Mouse (Mus musculus) fat pad, adult 2 months (tissue): ENCODE measurements around the gene Sgpp2.

Experiments used
- DNase-seq: peaks from one replicate; pipeline ENCODE4 v3.0.0-alpha.2; 2011; ENCODE audit warnings: low read depth, low spot score; ENCODE audit errors: extremely low read depth

The Sgpp2 gene

DNA sequence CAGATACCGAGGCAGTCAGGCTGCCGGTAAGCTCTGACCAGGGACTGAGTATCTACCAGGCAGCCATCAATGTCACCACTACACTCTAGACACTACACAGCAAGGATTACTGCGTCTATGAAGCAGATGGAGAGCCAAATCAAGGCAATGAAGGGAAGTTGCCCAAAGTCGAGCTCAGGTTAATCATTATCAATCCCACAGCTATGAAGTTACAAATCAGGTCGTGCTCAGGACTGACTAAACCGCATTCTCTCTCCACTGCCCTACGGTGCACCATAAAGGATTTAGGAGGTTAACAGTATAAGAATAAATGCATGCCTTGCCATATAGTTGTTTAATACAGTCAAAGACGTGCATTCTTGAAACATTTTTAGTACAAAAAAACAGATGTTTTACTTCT is 136.1 kb downstream of the Sgpp2 start:
- no peak for DNase-seq

DNA sequence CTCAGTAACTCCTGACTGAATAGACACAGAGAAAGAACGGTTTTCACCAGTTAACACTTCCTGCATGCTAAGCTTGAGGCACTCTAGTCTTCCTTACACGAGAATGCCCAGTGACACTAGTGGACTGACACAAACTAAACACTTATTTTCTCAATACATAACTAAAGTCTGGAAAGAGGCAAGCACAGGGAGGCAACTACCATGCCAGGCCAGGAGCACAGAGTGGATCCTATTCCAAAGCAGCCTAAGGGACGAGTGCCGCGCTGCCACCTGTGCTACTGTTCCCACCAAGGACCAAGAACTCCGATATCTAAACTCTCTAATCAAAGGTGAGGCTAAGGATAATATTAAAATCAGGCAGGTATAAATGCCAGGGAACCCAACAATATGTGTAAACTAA is 136.6 kb downstream of the Sgpp2 start:
- no peak for DNase-seq

DNA sequence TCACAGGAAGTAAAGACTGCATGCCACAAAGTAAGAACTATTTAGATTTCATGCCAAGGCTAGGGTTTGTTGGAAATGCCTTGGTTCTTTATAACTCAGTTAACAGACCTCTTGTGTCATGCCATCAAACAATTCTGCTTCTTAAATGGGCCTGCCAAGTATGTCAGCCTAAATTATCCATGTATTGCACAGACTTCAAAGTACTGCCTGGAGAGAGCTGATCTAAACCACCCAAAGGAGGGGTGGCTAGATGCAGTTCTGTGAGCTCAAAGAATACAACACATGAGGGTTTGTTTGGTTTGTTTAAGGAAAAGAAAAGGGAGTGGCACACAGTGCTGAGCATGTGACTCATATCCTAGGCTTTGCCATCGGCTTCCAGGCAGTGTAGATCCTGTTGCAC is 137.9 kb downstream of the Sgpp2 start:
- DNase-seq = no peak

DNA sequence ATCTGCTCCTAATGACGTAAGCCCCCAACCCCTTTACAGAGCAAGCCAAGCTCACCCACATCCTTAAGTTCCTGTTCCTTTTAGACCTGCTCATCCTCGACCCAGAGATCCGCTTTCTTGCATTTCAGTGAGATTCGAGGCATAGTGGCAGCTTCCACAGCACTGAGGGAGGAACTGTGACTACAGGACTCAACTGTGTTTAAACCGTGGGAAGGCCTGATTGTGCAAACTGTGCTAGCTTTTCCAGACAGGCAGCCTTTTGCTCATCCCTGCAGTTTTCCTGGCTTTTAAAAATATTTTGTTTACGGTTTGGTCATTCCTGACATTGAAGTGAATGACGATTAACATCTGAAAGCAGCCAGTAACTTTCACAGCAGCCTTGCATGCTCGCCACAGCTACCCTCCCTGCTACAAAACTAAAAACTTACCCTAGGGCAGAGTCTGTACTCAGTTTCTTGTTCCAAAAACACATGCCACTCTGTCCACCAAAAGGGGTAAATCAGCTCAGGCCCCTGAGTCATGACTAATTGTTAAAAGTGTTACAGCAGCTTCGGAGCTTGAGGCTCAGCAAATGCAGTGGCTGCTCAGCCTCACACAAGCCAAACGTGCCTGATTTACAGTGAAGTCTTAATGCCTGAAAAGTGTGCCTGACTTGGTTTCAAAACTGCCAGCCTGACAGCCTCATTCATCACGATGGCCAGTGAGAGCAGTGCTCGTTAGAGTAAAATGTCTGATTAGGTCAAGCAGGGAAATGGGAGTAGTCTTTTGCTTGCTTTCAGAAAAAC is 141.1 kb downstream of the Sgpp2 start:
- DNase-seq = no peak

DNA sequence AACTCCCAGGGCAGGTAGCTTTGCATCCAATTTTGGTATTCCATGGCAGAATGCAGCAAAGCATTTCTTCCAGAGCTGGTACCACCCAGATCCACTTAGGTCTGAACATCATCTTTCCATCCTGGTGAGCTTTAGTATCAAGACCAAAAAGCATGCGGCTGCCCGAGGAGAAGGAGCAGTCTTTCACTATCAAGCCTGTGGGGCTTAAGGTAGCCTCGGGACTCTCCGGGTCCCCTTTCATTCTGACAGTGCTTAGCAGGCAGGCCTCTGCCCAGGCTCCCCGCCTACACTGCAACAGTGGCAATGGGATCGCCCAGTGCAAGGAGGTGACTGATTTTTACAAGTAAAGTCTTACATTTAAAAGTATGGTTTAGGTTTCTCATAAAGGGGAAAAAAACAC is 142.4 kb downstream of the Sgpp2 start:
- no peak for DNase-seq

DNA sequence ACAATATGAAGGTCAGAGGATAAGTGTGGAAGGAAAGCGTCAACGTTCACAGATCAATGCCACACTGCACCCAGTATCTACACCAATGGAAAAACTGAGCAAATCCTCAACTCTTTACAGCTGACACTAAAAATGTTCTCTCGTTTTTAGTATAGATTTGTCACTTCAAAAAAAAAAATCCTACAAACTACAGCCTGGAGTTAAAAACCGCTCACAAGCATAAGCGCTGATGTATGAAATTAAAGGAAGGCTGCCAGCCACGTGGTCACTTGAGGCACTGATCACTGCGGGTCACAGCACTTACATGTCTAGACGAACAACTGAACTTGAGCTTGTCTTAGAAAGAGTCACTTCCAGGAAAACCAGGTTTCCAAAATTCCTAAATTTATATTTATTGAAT is 143.7 kb downstream of the Sgpp2 start:
- no peak for DNase-seq

DNA sequence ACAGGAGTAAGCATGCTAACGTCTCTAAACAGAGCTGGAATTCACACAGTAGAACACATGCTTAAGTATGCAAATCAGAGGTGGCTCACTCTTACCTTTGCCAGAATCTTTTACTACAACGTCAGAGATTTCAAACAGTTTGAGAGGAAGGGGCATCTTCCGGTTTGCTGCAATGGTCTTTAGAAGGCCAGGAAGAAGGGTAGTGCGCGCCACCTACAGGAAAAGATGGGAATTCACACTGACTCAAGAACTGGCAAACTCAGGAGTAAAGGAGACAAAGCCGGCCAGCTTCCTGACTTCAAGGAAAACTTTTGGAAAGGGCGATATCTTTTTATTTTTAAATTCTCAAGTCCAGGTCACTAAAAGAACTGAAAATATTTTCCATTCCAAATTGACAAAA is 144.5 kb downstream of the Sgpp2 start:
- DNase-seq = no peak
